Mouse (Mus musculus) E14TG2a.4 (cell line): ENCODE data around the gene Hist1h2bn.
A peak's percentile ranks its signal among the peaks of the same experiment; 100 is the strongest.
"Not testable (repeated sequence)": the region's sequence is repeated elsewhere in the genome, so short reads cannot be mapped to it uniquely, and the experiment has no call there.

Experiments
- H3K27me3 ChIP-seq: 2 replicates; pipeline ENCODE4 v1.6.1; 2014; ENCODE audit warnings: low read length, control low read depth; ENCODE audit not compliant: insufficient read depth
- H3K36me3 ChIP-seq: 2 replicates; pipeline ENCODE4 v1.6.1; 2014; ENCODE audit warnings: low read length, control low read depth; ENCODE audit not compliant: insufficient read depth
- H3K4me1 ChIP-seq: replicated peaks from 2 replicates; pipeline ENCODE4 v1.6.1; 2014; ENCODE audit warnings: low read depth, low read length, control low read depth
- H3K4me3 ChIP-seq: replicated peaks from 2 replicates; pipeline ENCODE4 v1.5.1; 2014; ENCODE audit warnings: mild to moderate bottlenecking, low read length
- H3K9me3 ChIP-seq: 2 replicates; pipeline ENCODE4 v1.6.1; 2014; ENCODE audit warnings: low read length, control low read depth
- CTCF ChIP-seq: conservative IDR thresholded peaks from 2 replicates; pipeline ENCODE4 v1.5.1; 2014; ENCODE audit warnings: low read length
- NANOG ChIP-seq: IDR thresholded peaks from 2 replicates; pipeline ENCODE4 v1.6.1; 2014; ENCODE audit warnings: borderline replicate concordance, low read length, mixed read lengths
- POU5F1 ChIP-seq: IDR thresholded peaks from 2 replicates; pipeline ENCODE4 v1.6.1; 2014; ENCODE audit warnings: low read length, borderline replicate concordance

Gene Hist1h2bn

GRCm38 (mm10) chr13:21789925-21790324 lies 36.0 kb downstream of the Hist1h2bn start:
- no peak for TF ChIP-seq CTCF
- no peak for TF ChIP-seq POU5F1
- TF ChIP-seq NANOG: no peak
- Histone ChIP-seq H3K27me3 (no peaks in the 10 kb centered on the region), H3K36me3 (no peaks in the 10 kb centered on the region), H3K4me1 (peaks cover 60% of the 10 kb centered on the region), H3K4me3 (no peak overlapping the region), H3K9me3 (no peaks in the 10 kb centered on the region)

- peaks cover 52% of the 10 kb centered on the region for H3K4me1 ChIP-seq
- H3K4me3 ChIP-seq: peak overlapping the region; percentile 57; the same call in 1 of the 2 replicates
- H3K36me3 ChIP-seq: no peaks in the 10 kb centered on the region
- no peaks in the 10 kb centered on the region for H3K27me3 ChIP-seq
- H3K9me3 ChIP-seq: no peaks in the 10 kb centered on the region
- TF ChIP-seq POU5F1 (peak; percentile 43; the same call in 1 of the 2 replicates), NANOG (peak; percentile 12; the same call in 1 of the 2 replicates), CTCF (no peak)
Measured at GRCm38 (mm10) chr13:21790601-21791283, 36.8 kb downstream of the Hist1h2bn start.

DNA sequence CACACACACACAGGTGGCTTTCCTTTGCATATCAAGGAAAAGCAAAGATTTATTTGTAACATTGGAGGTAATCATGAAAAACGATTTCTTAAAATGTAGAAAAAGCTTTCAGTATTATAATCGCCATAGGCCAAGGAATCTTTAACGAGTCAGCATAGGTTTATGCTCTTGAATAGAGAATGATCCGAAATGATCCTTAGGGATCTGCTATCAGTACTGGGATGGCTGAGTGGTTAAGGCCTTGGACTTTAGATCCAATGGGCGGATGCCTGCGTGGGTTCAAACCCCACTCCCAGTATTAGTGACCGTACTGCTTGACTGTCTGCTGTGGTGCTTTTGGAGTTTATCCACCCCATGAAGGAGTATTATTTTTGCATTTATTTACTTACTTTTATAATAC lies 41.7 kb downstream of the Hist1h2bn start:
- Histone ChIP-seq H3K4me1 (peaks cover 22% of the 10 kb centered on the region), H3K36me3 (no peaks in the 10 kb centered on the region)

DNA sequence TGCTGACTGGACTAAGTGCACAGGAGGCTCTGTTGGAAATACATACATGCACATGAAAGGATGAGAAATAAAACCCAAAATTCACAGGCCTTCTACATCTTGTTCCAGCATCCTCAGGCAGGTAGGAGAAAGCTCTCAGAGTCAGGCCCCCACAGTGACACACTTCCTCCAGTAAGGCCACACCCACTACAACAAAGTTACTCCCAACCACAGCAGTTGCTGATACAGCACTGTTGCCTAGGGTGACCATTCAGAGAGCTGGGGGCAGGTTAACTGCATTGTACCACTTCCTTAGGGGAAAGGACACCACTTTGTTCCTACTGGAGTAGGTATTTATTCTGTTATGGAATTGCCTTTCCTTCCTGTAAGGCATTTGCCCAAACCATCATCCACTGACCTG lies 43.2 kb downstream of the Hist1h2bn start:
- not testable (repeated sequence) for H3K27me3 ChIP-seq, H3K9me3 ChIP-seq, H3K4me1 ChIP-seq, H3K4me3 ChIP-seq, H3K36me3 ChIP-seq

More for the DNA sequence above, 41.7 kb downstream of the Hist1h2bn start:
- Histone ChIP-seq H3K4me3 (no peak overlapping the region), H3K27me3 (no peaks in the 10 kb centered on the region), H3K9me3 (no peaks in the 10 kb centered on the region)
- TF ChIP-seq NANOG (no peak), CTCF (no peak), POU5F1 (no peak)

DNA sequence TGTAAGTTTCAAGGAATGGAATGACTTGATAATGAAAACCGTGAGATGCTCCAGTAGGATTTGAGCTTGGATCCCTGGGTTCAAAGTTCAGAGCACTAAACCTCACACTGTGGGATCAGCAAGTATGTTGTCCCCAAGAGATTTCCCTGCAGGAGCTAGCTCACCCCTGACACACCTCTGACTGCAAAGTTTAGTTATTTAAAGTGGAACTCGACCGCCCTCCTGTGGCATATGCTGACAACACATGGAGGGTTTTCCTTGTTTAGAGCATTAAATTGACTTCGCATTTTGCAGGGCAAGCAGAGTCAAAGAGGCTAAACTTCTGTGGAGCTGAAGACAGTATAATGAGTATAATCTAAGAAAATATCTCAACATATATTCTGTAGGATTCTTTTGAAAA lies 49.1 kb downstream of the Hist1h2bn start:
- H3K9me3 ChIP-seq, H3K27me3 ChIP-seq, H3K4me3 ChIP-seq, H3K4me1 ChIP-seq, H3K36me3 ChIP-seq: not testable (repeated sequence)
